25 mouse cellular contexts compared by ENCODE assay signal in the genomic region with DNA sequence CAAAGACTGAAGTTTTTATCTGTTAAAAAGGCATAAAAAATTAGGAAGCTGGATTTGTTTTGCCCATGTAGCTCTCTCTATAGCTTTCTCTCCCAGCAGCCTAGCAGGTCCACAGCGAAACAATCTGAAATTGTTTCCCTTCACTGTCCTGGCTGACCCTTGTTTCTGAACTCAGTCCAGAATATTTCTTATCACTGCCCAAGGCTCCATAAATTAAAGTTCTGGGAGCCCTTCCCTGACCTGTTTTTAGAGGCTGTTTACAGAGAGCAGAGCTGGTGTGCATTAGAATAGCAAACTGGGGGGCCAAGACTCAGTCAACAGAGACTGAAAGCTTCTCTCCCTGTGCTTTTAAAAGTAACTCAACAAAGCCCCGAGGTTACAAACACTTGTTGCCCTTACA.
A peak's percentile ranks its signal among the peaks of the same experiment; 100 is the strongest.
DNase-seq lines count a peak whose midpoint lies in the region; TF ChIP-seq lines count a peak whose summit lies in the region.
"Had no signal": no experiment of that assay in that cellular context is flagged by ENCODE, and none has a peak within 500 bp of the region (broad histone marks: within the 10 kb centered on the region; RNA-seq: fewer than 3 reads in every experiment).

No protein-coding gene starts in this region.

- no peak for TF ChIP-seq CTCF in kidney, adult 2 months (conservative IDR thresholded peaks at IDR 0.05; ENCODE audit: insufficient read depth, insufficient read length, low read depth, low read length)

- H3K4me3 ChIP-seq in kidney, adult 2 months (ENCODE audit: insufficient read depth, low read depth, low read length): no peak overlapping the region
- H3K4me3 ChIP-seq: embryonic facial prominence, embryonic 10.5 days; embryonic facial prominence, embryonic 13.5 days; erythroblast, embryonic 14.5 days; forebrain, embryonic 12.5 days; forebrain, embryonic 15.5 days; heart, embryonic 12.5 days; heart, embryonic 15.5 days had no signal

- no peaks in the 10 kb centered on the region for H3K36me3 ChIP-seq in kidney, adult 2 months (ENCODE audit: control insufficient read depth, insufficient read depth, low read length)
- H3K36me3 ChIP-seq: embryonic facial prominence, embryonic 10.5 days; embryonic facial prominence, embryonic 13.5 days; forebrain, embryonic 12.5 days; forebrain, embryonic 15.5 days; heart, embryonic 12.5 days; heart, embryonic 15.5 days had no signal

- no peaks in the 10 kb centered on the region for H3K4me1 ChIP-seq in kidney, adult 2 months (ENCODE audit: control insufficient read depth, insufficient read depth, low read length)
- H3K4me1 ChIP-seq: embryonic facial prominence, embryonic 10.5 days; embryonic facial prominence, embryonic 13.5 days; forebrain, embryonic 12.5 days; forebrain, embryonic 15.5 days; heart, embryonic 12.5 days; heart, embryonic 15.5 days had no signal

- H3K27me3 ChIP-seq in kidney, adult 2 months (replicated peaks; ENCODE audit: control insufficient read depth, insufficient read depth, low read length): no peaks in the 10 kb centered on the region
- H3K27me3 ChIP-seq: embryonic facial prominence, embryonic 13.5 days; forebrain, embryonic 12.5 days; forebrain, embryonic 15.5 days; heart, embryonic 12.5 days; heart, embryonic 15.5 days had no signal

- H3K27ac ChIP-seq in kidney, adult 2 months (ENCODE audit: insufficient read depth, low read depth, low read length): no peak overlapping the region
- H3K27ac ChIP-seq: embryonic facial prominence, embryonic 10.5 days; embryonic facial prominence, embryonic 13.5 days; forebrain, embryonic 12.5 days; forebrain, embryonic 15.5 days; heart, embryonic 15.5 days; hindbrain, embryonic 14.5 days; hindbrain, postnatal 0 days had no signal

- DNase-seq in adrenal gland, adult (ENCODE audit: inconsistent age in 2 of 2, low spot score in 1 of 2): peak; percentile 7 to 64
- no peak for DNase-seq in adrenal gland, postnatal 25 days
- peak; percentile 77 for DNase-seq in heart, adult 11 months
- no peak for DNase-seq in heart, postnatal 36 days
- DNase-seq in kidney, adult 2 months: peak; percentile 19
- no peak for DNase-seq in kidney, postnatal 25 days
- DNase-seq in adrenal gland, postnatal 10 days: peak; percentile 7
- no peak for DNase-seq in gastrocnemius, postnatal 10 days
- DNase-seq: cerebellum, adult 11 months; cerebellum, adult 2 months; cerebellum, adult 9-11 months; cerebellum, postnatal 25 days; embryo, embryonic 11 days; gastrocnemius, postnatal 36 days; heart, postnatal 4 days; kidney, adult 18-20 months had no signal

- intact Hi-C loops in heart, postnatal 36 days (cut with DNase I): no loop called here

- no peak for TF ChIP-seq POLR2A in kidney, adult 2 months (IDR thresholded peaks at IDR 0.05; ENCODE audit: low read depth, low read length)

- 51% methylated on average over 2 of the region's 2 CpGs for WGBS in kidney, adult 2 months

Comparison
In these comparisons a context has a peak if more than half of its experiments do, and no peak if none do; other contexts are left out.
1. DNase-seq: peak in adrenal gland, adult (2 of 2), heart, adult 11 months (single experiment), kidney, adult 2 months (single experiment) and adrenal gland, postnatal 10 days (single experiment); none in adrenal gland, postnatal 25 days (single experiment), heart, postnatal 36 days (0 of 2), kidney, postnatal 25 days (0 of 2) and gastrocnemius, postnatal 10 days (single experiment).